Mouse (Mus musculus): ENCODE measurements at regions not wholly inside any gene's neighbourhood (a gene's known extent, or its start where the extent isn't known, plus 50 kb on each side); places are given as distances from the start of the nearest gene placed in this dataset.

GRCm38 (mm10) chr4:10604513-10604912 lies 269.8 kb upstream of the 2610301B20Rik start:
- DNase-seq: no peak

- no peak for DNase-seq
Measured at GRCm38 (mm10) chr4:10607855-10608576, 266.3 kb upstream of the 2610301B20Rik start.

GRCm38 (mm10) chr4:10610784-10611183 lies 263.5 kb upstream of the 2610301B20Rik start:
- DNase-seq: no peak
